Mouse (Mus musculus) gastrocnemius, postnatal 4 days (tissue): ENCODE measurements around the gene Zdhhc19. TPM values are rescaled to one million over a fixed set of nuclear protein-coding genes. Genes with fewer than 3 reads are reported as not detected.
A peak's percentile ranks its signal among the peaks of the same experiment; 100 is the strongest.

Experiments used
- DNase-seq, 2 experiments: peaks; one replicate each; pipeline ENCODE4 v3.0.0; 2021 to 2022; ENCODE audit warnings: low spot score in 2 of 2, mixed read lengths in 2 of 2
- total RNA-seq, 2 experiments: library from RNA; stranded (reverse); gene quantifications; 2 replicates each; pipeline ENCODE4 v1.2.3; 2021

The Zdhhc19 gene
- total RNA-seq, 2 experiments from 2014 or later, result not detected

DNA sequence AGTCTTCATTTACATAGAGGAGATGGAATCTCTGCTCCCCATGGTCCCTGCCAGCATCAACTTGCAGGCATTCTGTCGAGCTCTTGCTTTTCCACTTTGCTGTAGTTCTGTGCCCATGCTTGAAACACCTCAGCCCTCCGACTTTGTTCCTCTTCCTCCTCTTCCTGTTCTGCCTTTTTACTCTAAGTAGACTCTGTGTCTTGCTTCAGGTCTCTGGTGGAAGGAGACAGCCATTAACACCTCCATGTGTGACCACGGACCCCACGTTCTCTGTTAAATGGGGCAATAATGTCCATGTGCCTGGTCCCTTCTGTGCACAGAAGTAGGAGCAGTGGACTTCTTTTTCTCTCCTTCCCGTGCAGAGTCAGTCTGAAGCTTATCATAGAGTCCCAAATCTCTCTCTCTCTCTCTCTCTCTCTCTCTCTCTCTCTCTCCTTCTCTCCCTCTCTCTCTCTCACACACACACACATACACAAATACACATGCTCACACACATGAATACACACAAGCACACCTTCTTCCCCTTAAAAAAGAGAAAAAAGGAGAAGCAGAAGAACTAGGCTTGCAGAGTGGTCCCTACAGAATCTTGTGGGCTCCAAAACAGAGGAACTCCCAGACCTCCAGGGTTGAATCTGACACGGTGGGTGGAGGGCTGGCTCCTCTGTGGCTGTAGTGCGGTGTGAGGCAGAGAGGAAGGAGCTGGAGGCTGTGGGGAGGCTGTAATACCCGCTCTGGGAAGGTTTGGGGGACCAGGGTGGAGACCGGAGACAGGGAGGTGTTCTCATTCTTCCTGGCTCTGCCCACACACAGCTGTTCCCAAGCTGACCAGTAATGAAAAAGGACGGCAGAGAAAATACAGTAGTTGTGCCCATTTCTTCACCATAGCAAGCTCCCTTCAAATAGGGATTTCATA is 51.3 kb downstream of the Zdhhc19 start:
- no peak for DNase-seq

DNA sequence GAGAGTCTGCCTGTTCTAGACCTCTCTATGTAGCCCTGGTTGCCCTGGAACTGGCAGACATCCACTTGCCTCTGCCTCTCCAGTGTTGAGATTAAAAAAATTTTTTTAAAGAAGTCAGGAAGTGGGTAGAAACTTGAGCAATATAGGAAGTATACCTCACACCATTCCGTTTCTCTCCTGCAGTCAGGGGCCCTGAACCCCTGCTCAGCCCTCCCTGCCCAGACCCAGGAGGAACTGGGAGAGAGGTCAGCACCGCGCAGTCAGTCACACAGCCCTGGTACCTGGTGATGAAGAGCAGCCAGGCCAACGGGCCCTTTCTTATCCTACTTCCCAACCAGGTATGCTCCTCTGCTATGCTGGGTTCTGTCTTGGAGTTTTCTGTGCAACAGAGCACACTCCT is 54.0 kb downstream of the Zdhhc19 start:
- no peak for DNase-seq

DNA sequence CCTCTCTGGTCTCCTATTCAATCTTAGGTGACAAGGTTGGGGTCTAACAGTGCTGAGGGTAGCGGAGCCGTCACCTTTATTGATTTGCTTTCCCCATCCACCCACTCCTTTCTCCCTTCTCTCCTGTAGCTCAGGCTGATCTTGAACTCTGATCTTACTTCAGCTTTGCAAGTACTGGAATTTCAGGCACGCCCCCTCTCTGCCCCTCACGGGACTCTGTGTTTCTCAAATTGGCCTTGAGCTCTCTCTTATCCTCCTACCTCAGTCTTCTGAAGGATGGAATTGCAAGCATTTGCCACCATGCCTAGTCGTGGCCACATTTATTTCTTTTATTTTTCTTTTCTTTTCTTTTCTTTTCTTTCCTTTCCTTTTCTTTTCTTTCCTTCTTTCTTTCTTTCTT is 54.4 kb downstream of the Zdhhc19 start:
- no peak for DNase-seq

- no peak for DNase-seq
These were observed 55.3 kb downstream of the Zdhhc19 start for GRCm38 (mm10) chr16:32551346-32551747.

GRCm38 (mm10) chr16:32555588-32555987 is 59.5 kb downstream of the Zdhhc19 start:
- DNase-seq, result no peak

GRCm38 (mm10) chr16:32559493-32559892 is 63.4 kb downstream of the Zdhhc19 start:
- DNase-seq, result no peak

GRCm38 (mm10) chr16:32563056-32563793 is 67.2 kb downstream of the Zdhhc19 start:
- DNase-seq, result no peak

GRCm38 (mm10) chr16:32567282-32567681 is 71.2 kb downstream of the Zdhhc19 start:
- DNase-seq, result no peak

DNA sequence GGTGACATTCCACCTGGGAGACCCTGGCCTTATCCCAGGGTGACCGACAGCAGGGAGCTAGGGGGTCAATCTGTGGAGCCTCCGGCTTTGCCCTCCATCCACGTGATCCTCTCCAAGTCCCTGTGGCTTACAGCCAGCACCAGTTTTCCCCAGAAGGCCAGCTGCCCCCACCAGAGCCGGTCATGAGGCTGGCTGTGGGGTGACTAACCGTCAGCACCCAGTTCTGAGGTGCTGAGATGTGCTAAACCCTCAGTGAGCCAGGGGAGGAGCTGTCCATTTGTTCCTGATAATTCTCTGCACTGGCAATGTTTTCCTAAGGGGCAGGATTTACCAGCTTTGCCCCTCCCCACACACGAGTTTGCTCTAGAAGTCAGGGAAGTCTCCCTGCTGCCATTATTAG is 72.3 kb downstream of the Zdhhc19 start:
- no peak for DNase-seq

DNA sequence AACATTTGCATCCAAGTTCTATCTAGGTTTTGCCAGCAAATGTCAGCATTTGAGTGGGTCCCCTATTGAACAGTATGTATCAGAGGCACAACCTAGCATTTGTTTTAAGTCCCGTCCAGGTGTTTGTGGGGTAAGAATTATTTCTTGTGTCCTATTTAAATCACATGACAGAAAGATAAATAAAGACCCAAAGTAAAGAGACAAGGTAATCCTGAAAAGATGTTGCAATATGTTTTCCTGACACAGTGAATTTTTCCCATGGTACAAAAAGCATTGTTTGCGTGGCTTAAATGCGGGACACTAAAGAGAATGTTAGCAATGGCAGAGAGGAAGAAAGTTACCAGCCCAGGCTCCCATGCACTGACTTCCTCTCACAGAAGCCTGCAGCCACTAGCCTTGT is 74.0 kb downstream of the Zdhhc19 start:
- no peak for DNase-seq

DNA sequence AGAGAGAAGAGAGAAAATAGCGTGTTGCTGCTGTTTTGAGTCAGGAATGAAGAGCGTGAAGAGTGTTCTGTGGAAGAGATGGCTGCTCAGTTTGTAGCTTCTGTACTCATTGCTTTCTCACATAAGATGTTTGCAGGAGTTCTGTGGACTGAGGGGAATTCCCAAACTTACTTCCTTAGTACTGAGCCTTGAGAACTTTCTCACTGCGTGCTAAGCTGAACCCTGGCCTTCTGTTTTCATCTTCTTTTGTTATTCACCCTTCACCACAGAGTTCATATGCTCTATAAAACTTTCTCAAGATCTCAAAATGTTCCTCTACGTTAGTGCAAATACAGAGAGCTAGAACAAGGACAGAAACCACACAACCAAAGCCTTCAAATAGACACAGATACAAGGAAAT is 76.5 kb downstream of the Zdhhc19 start:
- DNase-seq, result no peak

- no peak for DNase-seq
These were observed 90.4 kb downstream of the Zdhhc19 start for GRCm38 (mm10) chr16:32586482-32586881.

DNA sequence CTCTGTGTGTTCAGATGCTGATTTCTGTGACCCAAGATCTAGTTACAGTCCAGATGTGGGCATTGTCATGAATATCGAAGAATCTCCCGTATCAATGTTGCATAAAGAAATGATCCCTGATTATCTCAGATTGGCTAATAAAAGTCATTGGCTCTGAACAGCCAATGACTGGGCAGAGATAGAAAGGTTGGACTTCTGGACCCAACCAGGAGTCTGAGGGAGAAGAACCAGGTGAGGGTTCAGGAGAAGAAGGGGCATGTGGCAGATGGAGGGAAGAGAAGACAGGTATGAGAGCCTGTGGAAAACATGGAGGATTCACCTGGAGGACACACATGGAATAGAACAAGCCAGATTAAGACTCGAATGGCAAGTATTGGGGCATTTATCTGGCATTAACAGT is 92.5 kb downstream of the Zdhhc19 start:
- no peak for DNase-seq

- no peak for DNase-seq
These were observed 95.5 kb downstream of the Zdhhc19 start for GRCm38 (mm10) chr16:32591521-32591920.

GRCm38 (mm10) chr16:32593283-32593805 is 97.3 kb downstream of the Zdhhc19 start:
- DNase-seq, result no peak

- DNase-seq, result no peak
These were observed 97.9 kb downstream of the Zdhhc19 start for GRCm38 (mm10) chr16:32593916-32594315.

- no peak for DNase-seq
These were observed 98.6 kb downstream of the Zdhhc19 start for GRCm38 (mm10) chr16:32594701-32595100.

GRCm38 (mm10) chr16:32595142-32595855 is 99.2 kb downstream of the Zdhhc19 start:
- no peak for DNase-seq

GRCm38 (mm10) chr16:32597909-32598381 is 101.9 kb downstream of the Zdhhc19 start:
- DNase-seq, result peak in 1 of 2 experiments; percentile 12

DNA sequence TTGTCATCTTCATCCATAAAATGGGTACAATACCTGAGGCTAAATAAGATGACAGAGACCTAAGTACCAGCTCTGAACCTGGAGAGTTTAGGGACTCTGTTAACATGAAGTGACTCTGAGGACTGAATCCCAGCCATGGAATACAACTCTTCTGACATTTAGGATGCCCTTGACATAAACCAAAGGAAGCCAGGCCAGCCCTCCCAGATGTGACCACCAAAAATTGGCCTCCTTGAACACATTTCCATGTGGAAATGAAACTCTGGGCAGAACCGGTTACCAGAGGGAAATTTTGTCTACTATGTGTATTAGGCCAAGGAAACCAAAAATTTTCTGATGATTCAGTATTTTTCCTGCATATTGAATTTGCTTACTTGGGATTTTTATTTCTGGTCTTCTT is 103.1 kb downstream of the Zdhhc19 start:
- no peak for DNase-seq

DNA sequence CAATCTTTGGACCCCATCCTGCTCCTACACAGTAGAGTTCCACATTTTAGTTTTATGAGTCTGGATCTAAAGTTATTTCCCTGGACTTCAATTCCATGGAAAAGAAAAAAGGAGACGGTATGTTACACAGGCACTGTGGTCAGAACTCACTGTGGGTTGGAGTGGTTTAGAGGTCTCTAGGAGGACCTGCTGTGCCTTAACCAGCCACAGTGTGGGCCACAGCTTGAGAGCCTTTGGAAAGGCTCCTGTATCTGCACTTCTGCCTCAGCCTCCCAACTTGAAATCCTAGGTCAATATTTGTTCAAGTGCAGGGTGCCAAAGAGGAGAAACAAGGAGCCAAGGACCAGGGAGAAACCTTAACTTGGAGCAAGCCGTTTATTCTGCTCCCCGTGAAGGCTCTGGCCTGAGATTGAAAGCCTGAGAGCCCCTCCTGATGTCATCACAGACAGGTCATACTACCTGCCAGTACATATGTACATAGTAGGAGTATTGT is 106.2 kb downstream of the Zdhhc19 start:
- DNase-seq, result no peak
